Mouse (Mus musculus): ENCODE results near the gene Ugcg.

DNA sequence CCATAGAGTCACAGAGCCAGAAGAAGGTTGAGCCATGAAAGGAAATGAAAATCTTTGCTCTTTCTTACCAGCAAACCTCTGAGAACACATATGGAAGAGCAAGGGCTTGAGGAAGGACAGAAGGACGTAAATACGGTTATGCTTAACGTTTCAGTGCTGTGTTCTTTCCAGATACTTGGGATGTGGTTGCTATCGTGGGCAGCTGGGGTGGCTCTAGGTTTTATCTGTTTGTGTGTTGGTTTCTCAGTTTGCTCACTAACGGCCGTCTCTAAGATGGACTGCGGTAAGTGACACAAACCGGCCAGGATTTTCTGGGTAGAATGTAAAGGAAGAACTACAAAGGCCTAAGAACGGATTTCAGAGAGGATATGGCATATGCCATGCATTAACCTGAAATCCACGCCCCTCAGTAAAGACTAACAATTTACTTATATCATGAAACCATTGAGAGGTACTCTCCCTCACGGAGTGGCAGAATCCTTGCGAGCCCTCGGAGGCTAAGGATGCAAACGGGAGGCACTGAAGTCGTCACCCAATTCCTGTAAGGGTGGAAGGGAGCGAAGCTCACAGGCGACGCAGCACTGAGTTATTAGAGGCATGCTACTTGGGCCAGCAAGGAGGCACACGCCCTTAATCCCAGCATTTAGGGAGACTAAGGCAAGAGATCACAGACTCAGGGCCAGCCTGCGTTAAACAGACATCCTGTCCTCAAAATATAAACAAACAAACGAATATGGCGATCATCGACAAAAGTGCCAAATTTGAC, 45.6 kb downstream of the Ugcg start:
- TF ChIP-seq CTCF (IDR thresholded peaks at IDR 0.05; ENCODE audit: low read depth) (no peak), EP300 (IDR thresholded peaks at IDR 0.05; ENCODE audit: low read depth) (peak; percentile 98)
